Mouse (Mus musculus): ENCODE results near the gene Fxyd6.

Fxyd6 gene

GRCm38 (mm10) chr9:45411803-45412202 lies 41.8 kb downstream of the Fxyd6 start:
- peak; percentile 28 to 69 for DNase-seq (ENCODE audit: low spot score in 2 of 2)

- peak; percentile 88 to 92 for DNase-seq (ENCODE audit: low spot score in 2 of 2)
Measured at GRCm38 (mm10) chr9:45412287-45412686, 42.3 kb downstream of the Fxyd6 start.

GRCm38 (mm10) chr9:45412700-45413477 lies 42.9 kb downstream of the Fxyd6 start:
- DNase-seq (ENCODE audit: low spot score in 2 of 2), result no peak

GRCm38 (mm10) chr9:45413478-45414140 lies 43.6 kb downstream of the Fxyd6 start:
- DNase-seq (ENCODE audit: low spot score in 2 of 2), result no peak

GRCm38 (mm10) chr9:45415912-45416311 lies 45.9 kb downstream of the Fxyd6 start:
- DNase-seq (ENCODE audit: low spot score in 2 of 2), result peak; percentile 84 to 86

GRCm38 (mm10) chr9:45417245-45417644 lies 47.3 kb downstream of the Fxyd6 start:
- peak in 1 of 2 experiments; percentile 59 for DNase-seq (ENCODE audit: low spot score in 2 of 2)

- no peak for DNase-seq (ENCODE audit: low spot score in 2 of 2)
Measured at GRCm38 (mm10) chr9:45418252-45418651, 48.3 kb downstream of the Fxyd6 start.

GRCm38 (mm10) chr9:45421209-45421608 lies 51.2 kb downstream of the Fxyd6 start:
- no peak for DNase-seq (ENCODE audit: low spot score in 2 of 2)

- DNase-seq (ENCODE audit: low spot score in 2 of 2), result no peak
Measured at GRCm38 (mm10) chr9:45422761-45423298, 52.8 kb downstream of the Fxyd6 start.

GRCm38 (mm10) chr9:45426456-45426855 lies 56.5 kb downstream of the Fxyd6 start, which contains the start of gene Dscaml1:
Dscaml1 (plus strand) TSS chr9:45426628.
- no peak for DNase-seq (ENCODE audit: low spot score in 2 of 2)

- no peak for DNase-seq (ENCODE audit: low spot score in 2 of 2)
Measured at GRCm38 (mm10) chr9:45429392-45429791, 59.4 kb downstream of the Fxyd6 start.

GRCm38 (mm10) chr9:45429951-45430697 lies 60.1 kb downstream of the Fxyd6 start:
- peak in 1 of 2 experiments; percentile 70 for DNase-seq (ENCODE audit: low spot score in 2 of 2)

GRCm38 (mm10) chr9:45430698-45430959 lies 60.6 kb downstream of the Fxyd6 start:
- DNase-seq (ENCODE audit: low spot score in 2 of 2), result no peak

GRCm38 (mm10) chr9:45431150-45431549 lies 61.2 kb downstream of the Fxyd6 start:
- no peak for DNase-seq (ENCODE audit: low spot score in 2 of 2)

GRCm38 (mm10) chr9:45432639-45433038 lies 62.7 kb downstream of the Fxyd6 start:
- peak in 1 of 2 experiments; percentile 50 for DNase-seq (ENCODE audit: low spot score in 2 of 2)

GRCm38 (mm10) chr9:45433119-45433518 lies 63.1 kb downstream of the Fxyd6 start:
- no peak for DNase-seq (ENCODE audit: low spot score in 2 of 2)

GRCm38 (mm10) chr9:45434171-45434570 lies 64.2 kb downstream of the Fxyd6 start:
- DNase-seq (ENCODE audit: low spot score in 2 of 2), result no peak

GRCm38 (mm10) chr9:45439025-45439424 lies 69.0 kb downstream of the Fxyd6 start:
- no peak for DNase-seq (ENCODE audit: low spot score in 2 of 2)

- DNase-seq (ENCODE audit: low spot score in 2 of 2), result no peak
Measured at GRCm38 (mm10) chr9:45440083-45440784, 70.2 kb downstream of the Fxyd6 start.

- no peak for DNase-seq (ENCODE audit: low spot score in 2 of 2)
Measured at GRCm38 (mm10) chr9:45444251-45444798, 74.3 kb downstream of the Fxyd6 start.
